Mouse (Mus musculus) testis, adult 2 months (tissue): Measurements from ENCODE around the gene Fnbp1l. TPM values are rescaled to one million over a fixed set of nuclear protein-coding genes. Genes with fewer than 3 reads are reported as not detected.

Experiments used
- H3K27ac ChIP-seq: fragments of 200-500 bp; 2 replicates; pipeline ENCODE4 v1.5.1; 2012; ENCODE audit warnings: low read depth, low read length; ENCODE audit not compliant: control insufficient read depth, insufficient read depth
- H3K27me3 ChIP-seq: fragments of 200-500 bp; 2 replicates; pipeline ENCODE4 v1.6.1; 2012; ENCODE audit warnings: mild to moderate bottlenecking, low read length, moderate library complexity; ENCODE audit not compliant: control insufficient read depth, insufficient read depth
- H3K36me3 ChIP-seq: fragments of 200-500 bp; 2 replicates; pipeline ENCODE4 v1.6.1; 2012; ENCODE audit warnings: mild to moderate bottlenecking, low read length; ENCODE audit not compliant: control insufficient read depth, insufficient read depth
- H3K4me1 ChIP-seq: fragments of 200-500 bp; 2 replicates; pipeline ENCODE4 v1.6.1; 2012; ENCODE audit warnings: low read length; ENCODE audit not compliant: control insufficient read depth, insufficient read depth
- H3K4me3 ChIP-seq: fragments of 200-500 bp; 2 replicates; pipeline ENCODE4 v1.5.1; 2012; ENCODE audit warnings: low read depth, mild to moderate bottlenecking, low read length, moderate library complexity, mixed read lengths; ENCODE audit not compliant: control insufficient read depth
- CTCF ChIP-seq: fragments of 200-500 bp; IDR thresholded peaks from 2 replicates; pipeline ENCODE4 v1.5.1; 2012; ENCODE audit warnings: low read depth, mild to moderate bottlenecking, inconsistent platforms, low read length, moderate library complexity; ENCODE audit not compliant: control insufficient read depth, insufficient read depth, insufficient replicate concordance
- POLR2A ChIP-seq: fragments of 200-500 bp; IDR thresholded peaks from 2 replicates; pipeline ENCODE4 v1.6.1; 2012; ENCODE audit warnings: low read depth, mild to moderate bottlenecking, inconsistent platforms, low read length, moderate library complexity; ENCODE audit not compliant: control insufficient read depth
- polyA plus RNA-seq: library from polyadenylated mRNA; depleted of rRNA; stranded (reverse); fragments of >200 nt; gene quantifications from 2 replicates; pipeline ENCODE4 v1.2.3, GENCODE M21; 2012

Gene Fnbp1l
- polyA plus RNA-seq, 1 experiment = 13.5 TPM

DNA sequence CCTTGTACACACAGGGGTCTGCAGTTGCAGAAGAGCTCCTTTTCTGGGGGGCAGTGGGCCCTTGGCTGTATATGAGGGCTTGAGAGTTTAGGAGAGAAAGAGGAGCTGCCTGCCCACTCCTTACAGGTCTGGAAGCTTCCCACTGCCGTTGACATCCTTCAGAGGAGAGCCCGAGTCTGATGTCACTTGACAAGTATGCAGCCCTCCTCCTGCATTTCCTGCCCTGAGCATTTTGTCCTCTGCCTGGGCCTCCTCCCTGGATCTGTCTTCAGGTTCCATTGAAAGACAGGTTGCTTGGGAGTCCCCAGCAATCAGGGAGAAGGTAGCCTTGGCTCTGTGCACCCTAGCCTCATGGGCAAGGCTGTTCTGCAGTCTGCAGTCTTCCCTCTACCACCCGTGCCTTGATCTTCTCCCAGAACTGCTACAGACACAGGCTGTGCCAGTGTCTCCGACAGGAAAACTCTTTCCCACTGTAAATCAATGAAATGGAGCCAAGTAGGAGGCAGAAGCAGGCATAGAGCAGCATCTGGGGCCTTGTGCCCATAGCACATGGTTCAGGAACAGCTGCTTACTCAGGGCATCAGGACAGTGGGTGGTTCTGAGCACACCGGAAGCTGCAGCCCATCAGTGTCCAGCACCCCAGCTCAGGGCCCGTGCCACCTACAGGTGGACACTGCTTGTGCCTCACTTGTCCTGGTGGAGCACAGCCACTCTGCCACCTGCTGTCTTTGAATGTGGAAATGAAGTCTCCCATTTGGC lies 103.8 kb downstream of the Fnbp1l start:
- no peak overlapping the region for H3K27ac ChIP-seq
- no peaks in the 10 kb centered on the region for H3K36me3 ChIP-seq
- H3K4me1 ChIP-seq = no peaks in the 10 kb centered on the region

DNA sequence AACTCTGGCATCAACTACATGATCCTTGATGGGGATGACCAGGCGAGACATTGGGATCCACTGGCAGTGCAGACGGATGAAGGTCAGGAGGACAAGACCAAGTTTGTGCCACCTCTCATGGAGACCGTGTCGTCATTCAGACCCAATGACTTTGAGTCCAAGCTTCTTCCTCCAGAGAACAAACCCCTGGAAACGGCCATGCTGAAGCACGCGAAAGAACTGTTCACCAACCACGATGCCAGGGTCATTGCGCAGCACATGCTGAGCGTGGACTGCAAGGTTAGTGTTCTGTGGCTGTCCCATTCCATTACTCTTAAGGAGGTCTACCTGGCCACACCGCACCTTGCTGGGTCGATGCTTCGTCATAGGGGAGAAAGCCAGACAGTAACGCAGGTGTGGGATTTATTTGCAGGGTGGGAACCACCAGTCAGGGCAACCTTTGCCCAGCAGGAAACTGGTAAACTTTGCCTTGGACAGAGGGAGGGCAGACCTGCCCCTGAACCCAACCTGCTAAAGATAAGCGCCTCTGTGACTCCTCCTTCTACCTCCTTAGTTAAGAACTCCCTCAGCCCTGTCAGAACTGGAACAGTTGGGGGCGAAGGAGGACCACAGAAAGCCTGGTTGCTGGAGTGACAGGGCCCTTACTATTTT lies 106.7 kb downstream of the Fnbp1l start:
- Histone ChIP-seq H3K27ac (no peak overlapping the region), H3K4me1 (peaks cover 6% of the 10 kb centered on the region)
- TF ChIP-seq POLR2A (no peak), CTCF (no peak)

More for the DNA sequence above, 103.8 kb downstream of the Fnbp1l start:
- Histone ChIP-seq H3K4me3 (no peak overlapping the region), H3K27me3 (no peaks in the 10 kb centered on the region)
- TF ChIP-seq CTCF (no peak), POLR2A (no peak)

DNA sequence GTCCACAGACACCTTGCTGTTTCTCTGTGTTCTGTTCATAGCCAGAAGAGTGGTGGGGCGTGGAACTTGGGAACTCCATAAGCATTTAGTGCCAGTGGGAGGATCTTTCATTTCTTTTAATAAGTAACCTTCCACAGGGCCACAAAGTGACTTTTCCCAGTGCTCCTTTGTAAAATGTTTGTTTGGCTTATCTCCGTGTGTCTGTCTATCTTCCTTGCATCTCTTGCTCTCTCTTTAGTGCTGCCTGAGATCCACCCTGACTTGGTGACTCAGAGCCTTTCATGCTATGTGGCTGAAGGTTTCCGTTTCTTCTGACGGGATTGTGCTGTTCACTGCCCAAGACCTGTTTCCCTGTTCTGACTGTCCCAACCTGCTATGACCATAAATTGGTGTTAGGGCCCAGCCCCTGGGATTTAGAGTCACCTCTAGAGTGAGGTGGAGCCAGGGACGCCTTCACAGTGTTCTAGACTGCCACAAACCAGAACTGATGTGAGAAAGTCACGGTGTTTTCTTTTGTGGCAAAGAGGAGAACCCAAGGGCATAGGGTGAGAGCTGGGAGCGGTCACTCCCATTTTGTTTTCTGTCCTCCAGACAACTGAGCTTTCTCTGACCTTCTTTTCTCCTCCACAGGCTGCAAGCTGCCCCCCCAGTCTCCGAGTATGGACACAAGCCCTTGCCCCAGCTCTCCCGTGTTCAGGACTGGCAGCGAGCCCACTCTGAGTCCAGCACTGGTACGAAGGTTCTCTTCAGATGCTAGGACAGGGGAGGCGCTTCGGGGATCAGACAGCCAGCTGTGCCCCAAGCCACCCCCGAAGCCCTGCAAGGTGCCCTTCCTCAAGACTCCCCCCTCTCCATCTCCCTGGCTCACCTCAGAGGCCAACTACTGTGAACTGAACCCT lies 107.5 kb downstream of the Fnbp1l start:
- H3K36me3 ChIP-seq = no peaks in the 10 kb centered on the region
- TF ChIP-seq CTCF = no peak
- no peak for TF ChIP-seq POLR2A

More for the DNA sequence above, 106.7 kb downstream of the Fnbp1l start:
- Histone ChIP-seq H3K27me3 (no peaks in the 10 kb centered on the region), H3K36me3 (no peaks in the 10 kb centered on the region), H3K4me3 (no peak overlapping the region)

DNA sequence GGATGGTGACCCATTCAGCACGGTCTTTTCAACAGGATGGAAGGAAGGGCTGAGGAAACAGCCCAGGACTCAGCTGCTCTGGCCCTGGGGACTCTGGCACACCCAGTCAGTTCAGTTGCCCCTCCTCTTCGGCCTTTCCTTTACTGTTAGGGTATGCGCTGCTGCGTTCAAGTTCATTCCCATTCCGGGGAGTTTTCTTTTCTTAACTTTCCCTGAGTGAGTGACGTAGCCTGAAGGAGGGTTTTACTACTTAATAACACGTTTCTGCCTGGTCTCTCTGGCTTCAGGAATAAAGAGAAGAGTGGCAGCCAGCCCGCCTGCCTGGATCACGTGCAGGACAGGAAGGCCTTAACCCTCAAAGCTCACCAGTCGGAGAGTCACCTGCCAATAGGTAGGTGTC lies 108.6 kb downstream of the Fnbp1l start:
- H3K27me3 ChIP-seq = no peaks in the 10 kb centered on the region
- no peaks in the 10 kb centered on the region for H3K36me3 ChIP-seq
- peaks cover 6% of the 10 kb centered on the region for H3K4me1 ChIP-seq
- TF ChIP-seq CTCF = no peak
- no peak for TF ChIP-seq POLR2A
- H3K4me3 ChIP-seq = no peak overlapping the region
- no peak overlapping the region for H3K27ac ChIP-seq

More for the DNA sequence above, 107.5 kb downstream of the Fnbp1l start:
- Histone ChIP-seq H3K4me1 (peaks cover 6% of the 10 kb centered on the region), H3K27me3 (no peaks in the 10 kb centered on the region), H3K27ac (no peak overlapping the region), H3K4me3 (no peak overlapping the region)

DNA sequence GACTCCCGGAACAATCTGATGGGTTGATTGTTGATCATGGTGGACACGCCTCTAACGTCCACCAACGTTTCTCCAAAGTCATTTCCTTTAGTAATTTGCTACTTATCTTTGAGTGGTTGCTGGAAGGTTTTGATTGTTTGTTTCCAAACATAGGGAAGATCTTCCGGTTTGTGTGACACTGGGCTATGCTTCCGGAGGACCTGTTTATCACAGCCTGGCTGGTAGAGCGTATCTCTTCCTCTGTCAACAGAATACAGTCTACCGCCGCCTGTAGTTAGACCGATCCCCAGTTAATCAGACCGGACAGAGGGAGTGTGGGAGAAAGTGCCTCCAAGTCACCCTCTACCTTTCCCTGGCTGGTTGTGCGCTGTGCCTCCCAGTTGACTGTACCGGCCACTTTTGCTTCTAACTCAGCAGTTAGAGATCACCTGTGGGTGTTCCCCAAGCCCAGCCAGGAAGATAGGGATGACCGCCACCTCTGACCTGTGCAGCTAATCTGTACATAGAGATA lies 109.2 kb downstream of the Fnbp1l start:
- no peak for TF ChIP-seq POLR2A
- no peak for TF ChIP-seq CTCF
- H3K4me1 ChIP-seq = peaks cover 6% of the 10 kb centered on the region
- no peaks in the 10 kb centered on the region for H3K27me3 ChIP-seq
- H3K4me3 ChIP-seq = no peak overlapping the region
- H3K27ac ChIP-seq = no peak overlapping the region
- H3K36me3 ChIP-seq = no peaks in the 10 kb centered on the region

DNA sequence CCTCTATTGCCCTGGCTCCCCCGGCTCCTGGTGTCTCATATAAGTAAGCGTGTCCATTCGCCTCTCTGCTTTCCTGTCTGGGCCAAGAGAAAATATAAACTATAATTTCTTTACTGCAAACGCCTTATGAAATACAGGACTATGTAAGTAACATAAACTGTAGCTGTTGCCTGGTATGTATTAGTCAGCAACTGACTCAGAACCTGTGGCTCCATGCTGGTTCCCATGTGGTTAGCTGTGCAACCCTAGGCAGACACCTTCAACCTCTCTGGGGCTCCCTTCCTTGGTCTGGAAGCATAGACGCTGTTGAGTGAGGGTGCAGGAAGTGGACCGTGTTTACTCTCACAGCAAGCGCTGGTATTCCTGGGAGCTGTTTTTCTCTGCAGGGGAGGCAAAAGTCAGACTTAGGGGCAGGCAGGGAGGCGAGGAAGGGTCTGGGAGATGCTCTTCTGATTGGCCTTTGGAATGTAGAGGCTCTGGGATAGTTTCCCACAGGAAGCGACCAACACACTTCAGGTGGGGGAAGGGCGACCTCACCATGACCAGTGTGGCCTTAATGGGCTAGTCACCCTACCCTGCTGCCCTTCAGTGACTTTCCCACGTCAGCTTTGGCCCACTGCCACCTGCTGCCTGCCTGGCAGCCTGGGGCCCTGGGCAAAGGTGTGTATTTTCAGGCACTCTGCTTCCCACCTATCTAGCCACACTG lies 109.8 kb downstream of the Fnbp1l start:
- no peaks in the 10 kb centered on the region for H3K36me3 ChIP-seq
- TF ChIP-seq CTCF = no peak
- no peak for TF ChIP-seq POLR2A
- no peaks in the 10 kb centered on the region for H3K27me3 ChIP-seq
- no peak overlapping the region for H3K4me3 ChIP-seq
- H3K4me1 ChIP-seq = peaks cover 6% of the 10 kb centered on the region
- H3K27ac ChIP-seq = no peak overlapping the region
